Mouse (Mus musculus): Measurements from ENCODE around the gene Fam160a1. TPM values are rescaled to one million over a fixed set of nuclear protein-coding genes. Genes with fewer than 3 reads are reported as not detected.

The Fam160a1 gene
- polyA plus RNA-seq, 1 experiment from 2014 or later, result 0.12 TPM

DNA sequence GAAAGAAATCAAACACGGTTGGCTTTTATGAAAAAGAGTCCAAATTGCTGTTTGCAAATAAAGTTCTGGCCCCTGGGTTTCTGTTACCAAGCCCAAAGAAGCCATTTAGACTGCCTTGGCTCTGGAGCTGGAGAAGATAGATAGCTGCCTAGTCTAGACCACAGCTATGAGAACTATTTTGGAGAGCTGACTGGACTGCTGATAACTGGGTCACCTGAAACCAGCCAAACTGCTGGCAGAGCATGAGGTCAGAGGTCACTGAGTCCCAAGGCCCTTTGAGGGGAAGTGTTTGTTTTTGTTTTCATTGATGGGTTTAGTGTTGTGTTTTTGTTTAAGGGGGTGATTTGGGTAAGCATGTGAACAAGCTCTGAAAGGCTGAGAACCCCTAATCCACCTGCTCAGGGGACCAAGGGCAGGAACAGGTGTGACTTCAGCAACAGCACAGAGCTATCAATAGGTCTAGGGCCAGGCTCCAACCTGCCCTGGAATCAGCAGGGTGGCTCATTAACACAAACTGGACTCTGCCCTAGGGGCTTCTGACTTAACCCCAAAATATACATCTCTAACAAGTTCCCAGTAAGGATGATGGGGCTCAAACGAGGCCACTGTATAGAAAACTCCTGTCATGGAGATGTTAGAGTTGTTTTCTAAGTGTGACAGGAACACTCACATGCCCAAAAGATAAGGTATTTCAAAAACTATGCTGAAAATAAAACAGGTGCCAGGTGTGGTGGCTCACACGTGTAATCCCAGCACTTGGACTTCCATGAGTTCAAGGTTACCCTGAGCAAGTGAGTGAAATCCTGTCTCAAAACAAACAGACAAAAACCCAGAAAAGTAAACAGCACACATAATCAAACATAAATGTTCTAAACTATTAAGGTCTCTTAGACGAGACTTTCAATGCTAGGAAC, 3.7 kb downstream of the Fam160a1 start:
- 76% methylated on average over 4 of the region's 4 CpGs for WGBS
- ATAC-seq (ENCODE audit: low FRiP score, low TSS enrichment) (no peak), DNase-seq (no peak)
- Histone ChIP-seq H3K9me3 (ENCODE audit: control insufficient read depth, low read length) (no peaks in the 10 kb centered on the region), H3K4me3 (replicated peaks; ENCODE audit: low read depth, low read length) (no peak overlapping the region), H3K4me1 (ENCODE audit: control insufficient read depth, insufficient read depth, low read length) (no peaks in the 10 kb centered on the region), H3K9ac (replicated peaks; ENCODE audit: low read length) (no peak overlapping the region), H3K4me2 (ENCODE audit: low read length) (no peak overlapping the region), H3K27me3 (ENCODE audit: control insufficient read depth, insufficient read depth, low read length) (no peaks in the 10 kb centered on the region), H3K27ac (replicated peaks; ENCODE audit: low read depth, low read length) (no peak overlapping the region), H3K36me3 (ENCODE audit: control insufficient read depth, insufficient read depth, low read length) (no peaks in the 10 kb centered on the region)

DNA sequence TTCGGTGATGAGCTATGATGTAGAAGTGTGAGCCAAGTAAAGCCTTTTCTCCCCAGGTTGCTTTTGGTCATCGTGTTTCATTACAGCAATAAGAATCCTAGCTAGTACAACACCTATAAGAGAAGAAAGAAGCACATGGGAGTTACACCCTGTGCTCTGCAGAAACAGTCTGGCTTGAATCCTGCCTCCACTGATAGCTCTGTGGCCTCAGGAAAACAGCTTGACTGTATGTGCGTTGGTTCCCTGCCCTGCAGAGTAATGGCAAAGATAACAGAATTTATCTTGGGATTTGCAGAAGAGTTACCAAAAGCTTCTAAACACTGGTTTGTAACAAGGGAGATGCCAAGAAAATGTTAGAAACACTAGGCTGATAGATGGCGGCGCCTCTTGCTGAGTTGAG, 5.1 kb downstream of the Fam160a1 start:
- WGBS, result 95% methylated on average over 5 of the region's 5 CpGs
- Histone ChIP-seq H3K36me3 (ENCODE audit: control insufficient read depth, insufficient read depth, low read length) (no peaks in the 10 kb centered on the region), H3K4me2 (ENCODE audit: low read length) (no peak overlapping the region), H3K9me3 (ENCODE audit: control insufficient read depth, low read length) (no peaks in the 10 kb centered on the region), H3K4me3 (replicated peaks; ENCODE audit: low read depth, low read length) (no peak overlapping the region), H3K4me1 (ENCODE audit: control insufficient read depth, insufficient read depth, low read length) (no peaks in the 10 kb centered on the region), H3K9ac (replicated peaks; ENCODE audit: low read length) (no peak overlapping the region), H3K27me3 (ENCODE audit: control insufficient read depth, insufficient read depth, low read length) (no peaks in the 10 kb centered on the region), H3K27ac (replicated peaks; ENCODE audit: low read depth, low read length) (no peak overlapping the region)
- ATAC-seq (ENCODE audit: low FRiP score, low TSS enrichment) (no peak), DNase-seq (no peak)

DNA sequence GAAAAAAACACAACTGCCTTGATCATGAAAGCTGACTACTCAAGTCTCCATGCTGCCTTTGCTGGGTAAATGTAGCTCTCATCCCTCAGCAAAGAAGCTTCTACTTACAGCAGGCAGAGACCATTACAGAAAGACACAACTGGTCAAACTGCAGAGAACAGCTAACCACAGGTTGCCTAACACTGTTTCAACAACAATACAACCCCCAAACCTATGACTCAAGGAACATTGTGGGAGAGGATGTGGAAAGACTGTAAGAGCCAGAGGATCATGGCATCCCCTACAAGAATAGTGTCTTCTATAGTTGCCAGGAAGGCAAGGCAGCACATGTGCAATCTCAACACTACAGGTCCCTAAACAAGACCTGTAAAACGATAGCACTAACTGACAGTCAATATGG, 23.9 kb downstream of the Fam160a1 start:
- no peaks in the 10 kb centered on the region for H3K27me3 ChIP-seq (ENCODE audit: control insufficient read depth, insufficient read depth, low read length)
- H3K9me3 ChIP-seq (ENCODE audit: control insufficient read depth, low read length), result no peaks in the 10 kb centered on the region
- H3K27ac ChIP-seq (replicated peaks; ENCODE audit: low read depth, low read length), result no peak overlapping the region
- H3K4me1 ChIP-seq (ENCODE audit: control insufficient read depth, insufficient read depth, low read length), result no peaks in the 10 kb centered on the region
- no peak overlapping the region for H3K9ac ChIP-seq (replicated peaks; ENCODE audit: low read length)
- H3K36me3 ChIP-seq (ENCODE audit: control insufficient read depth, insufficient read depth, low read length), result no peaks in the 10 kb centered on the region
- H3K4me3 ChIP-seq (replicated peaks; ENCODE audit: low read depth, low read length), result no peak overlapping the region
- no peak for DNase-seq
- WGBS, result 59% methylated on average over 1 of the region's 1 CpGs
- no peak overlapping the region for H3K4me2 ChIP-seq (ENCODE audit: low read length)
- ATAC-seq (ENCODE audit: low FRiP score, low TSS enrichment), result no peak

DNA sequence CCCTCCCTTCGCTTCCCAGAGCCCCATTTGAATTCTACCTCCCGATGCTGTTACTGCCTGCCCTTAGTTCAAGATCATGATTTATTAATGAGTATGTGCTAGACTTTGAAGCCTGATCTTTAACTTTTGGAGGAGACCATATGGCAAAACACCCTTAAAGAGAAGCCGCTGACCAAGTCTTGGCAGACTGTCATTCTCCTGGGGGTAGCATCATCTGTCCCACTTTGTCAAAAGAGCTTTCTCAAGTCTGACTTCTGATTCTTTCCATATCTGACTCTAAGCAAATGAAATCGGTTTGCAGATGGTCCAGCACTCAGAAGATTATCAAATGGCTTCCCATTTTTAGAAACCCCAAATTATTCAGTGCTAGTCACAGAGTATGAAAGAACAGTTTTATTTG, 27.3 kb downstream of the Fam160a1 start:
- DNase-seq (no peak), ATAC-seq (ENCODE audit: low FRiP score, low TSS enrichment) (no peak)
- Histone ChIP-seq H3K27me3 (ENCODE audit: control insufficient read depth, insufficient read depth, low read length) (no peaks in the 10 kb centered on the region), H3K4me3 (replicated peaks; ENCODE audit: low read depth, low read length) (no peak overlapping the region), H3K4me1 (ENCODE audit: control insufficient read depth, insufficient read depth, low read length) (no peaks in the 10 kb centered on the region), H3K4me2 (ENCODE audit: low read length) (no peak overlapping the region), H3K27ac (replicated peaks; ENCODE audit: low read depth, low read length) (no peak overlapping the region), H3K36me3 (ENCODE audit: control insufficient read depth, insufficient read depth, low read length) (no peaks in the 10 kb centered on the region), H3K9ac (replicated peaks; ENCODE audit: low read length) (no peak overlapping the region), H3K9me3 (ENCODE audit: control insufficient read depth, low read length) (no peaks in the 10 kb centered on the region)
- WGBS, result 58% methylated on average over 4 of the region's 4 CpGs

DNA sequence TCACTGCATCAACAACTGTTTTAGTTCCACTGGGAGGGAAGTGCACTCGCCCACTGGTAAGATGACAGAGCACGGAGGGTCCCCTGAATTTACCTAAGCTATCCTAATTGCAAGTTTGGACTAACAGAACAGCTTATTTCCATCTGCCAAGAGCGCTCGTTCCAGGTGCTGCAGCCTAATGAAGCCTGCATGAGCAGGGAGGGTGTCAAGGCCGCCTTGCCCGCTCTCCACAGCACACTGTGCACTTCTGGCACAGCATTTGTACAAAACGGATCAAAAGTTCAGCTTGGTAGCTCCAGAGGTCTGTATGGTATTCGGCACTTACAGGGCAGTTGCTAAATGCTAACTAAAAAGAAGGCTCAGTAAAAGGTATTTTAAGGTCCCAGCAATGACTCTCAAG, 30.6 kb downstream of the Fam160a1 start:
- WGBS, result 83% methylated on average over 8 of the region's 8 CpGs
- ATAC-seq (ENCODE audit: low FRiP score, low TSS enrichment) (no peak), DNase-seq (no peak)
- Histone ChIP-seq H3K9me3 (ENCODE audit: control insufficient read depth, low read length) (no peaks in the 10 kb centered on the region), H3K27ac (replicated peaks; ENCODE audit: low read depth, low read length) (no peak overlapping the region), H3K4me1 (ENCODE audit: control insufficient read depth, insufficient read depth, low read length) (no peaks in the 10 kb centered on the region), H3K27me3 (ENCODE audit: control insufficient read depth, insufficient read depth, low read length) (no peaks in the 10 kb centered on the region), H3K36me3 (ENCODE audit: control insufficient read depth, insufficient read depth, low read length) (no peaks in the 10 kb centered on the region), H3K4me3 (replicated peaks; ENCODE audit: low read depth, low read length) (no peak overlapping the region), H3K4me2 (ENCODE audit: low read length) (no peak overlapping the region), H3K9ac (replicated peaks; ENCODE audit: low read length) (no peak overlapping the region)

DNA sequence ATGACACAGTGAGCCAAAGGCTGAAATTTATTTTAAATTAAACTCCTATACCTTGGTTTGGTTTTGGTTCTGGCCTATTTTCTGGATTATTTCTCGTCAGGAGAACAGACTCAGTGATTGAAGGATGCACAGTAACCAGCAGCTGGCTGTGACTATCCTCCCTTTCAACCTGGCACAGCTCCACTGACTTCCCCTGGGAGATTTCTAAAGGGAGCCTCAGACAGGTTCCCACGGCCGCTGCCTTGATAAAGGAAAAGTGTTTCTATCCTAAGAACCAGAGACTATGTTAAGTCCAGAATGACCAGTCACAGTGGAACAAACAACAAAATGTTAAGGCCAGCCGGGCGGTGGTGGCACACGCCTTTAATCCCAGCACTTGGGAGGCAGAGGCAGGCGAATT, 36.2 kb downstream of the Fam160a1 start:
- DNase-seq, result peak; percentile 26
- 71% methylated on average over 7 of the region's 7 CpGs for WGBS

DNA sequence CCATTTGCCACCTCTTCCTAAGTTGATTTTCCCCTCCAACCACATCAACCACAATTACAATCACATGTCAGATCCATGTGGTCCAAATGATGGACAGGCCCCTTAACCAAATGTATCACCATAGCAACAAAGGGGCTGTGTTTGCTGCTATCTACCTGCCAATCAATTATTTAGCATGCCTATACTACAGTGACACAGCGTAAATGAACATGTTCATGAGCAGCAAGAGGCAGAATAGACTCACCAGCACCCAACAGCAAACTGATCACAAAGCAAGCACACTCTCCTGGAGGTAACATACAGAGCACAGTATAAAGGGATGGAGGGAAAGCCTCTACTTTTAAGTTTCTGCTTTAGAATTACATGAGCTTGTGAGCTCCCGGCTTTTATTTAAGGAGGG, 36.8 kb downstream of the Fam160a1 start:
- H3K9me3 ChIP-seq (ENCODE audit: control insufficient read depth, low read length), result no peaks in the 10 kb centered on the region
- WGBS, result 47% methylated on average over 2 of the region's 2 CpGs
- H3K9ac ChIP-seq (replicated peaks; ENCODE audit: low read length), result no peak overlapping the region
- no peak overlapping the region for H3K4me3 ChIP-seq (replicated peaks; ENCODE audit: low read depth, low read length)
- no peaks in the 10 kb centered on the region for H3K36me3 ChIP-seq (ENCODE audit: control insufficient read depth, insufficient read depth, low read length)
- peak; percentile 48 for DNase-seq
- peak; percentile 27; the same call in 1 of the 2 replicates for ATAC-seq (ENCODE audit: low FRiP score, low TSS enrichment)
- no peaks in the 10 kb centered on the region for H3K4me1 ChIP-seq (ENCODE audit: control insufficient read depth, insufficient read depth, low read length)
- H3K27ac ChIP-seq (replicated peaks; ENCODE audit: low read depth, low read length), result no peak overlapping the region
- no peaks in the 10 kb centered on the region for H3K27me3 ChIP-seq (ENCODE audit: control insufficient read depth, insufficient read depth, low read length)
- no peak overlapping the region for H3K4me2 ChIP-seq (ENCODE audit: low read length)

More for the DNA sequence above, 36.2 kb downstream of the Fam160a1 start:
- no peaks in the 10 kb centered on the region for H3K36me3 ChIP-seq (ENCODE audit: control insufficient read depth, insufficient read depth, low read length)
- ATAC-seq (ENCODE audit: low FRiP score, low TSS enrichment), result no peak
- no peak overlapping the region for H3K9ac ChIP-seq (replicated peaks; ENCODE audit: low read length)
- H3K27ac ChIP-seq (replicated peaks; ENCODE audit: low read depth, low read length), result no peak overlapping the region
- no peaks in the 10 kb centered on the region for H3K9me3 ChIP-seq (ENCODE audit: control insufficient read depth, low read length)
- no peak overlapping the region for H3K4me3 ChIP-seq (replicated peaks; ENCODE audit: low read depth, low read length)
- H3K4me2 ChIP-seq (ENCODE audit: low read length), result no peak overlapping the region
- no peaks in the 10 kb centered on the region for H3K27me3 ChIP-seq (ENCODE audit: control insufficient read depth, insufficient read depth, low read length)
- H3K4me1 ChIP-seq (ENCODE audit: control insufficient read depth, insufficient read depth, low read length), result no peaks in the 10 kb centered on the region

DNA sequence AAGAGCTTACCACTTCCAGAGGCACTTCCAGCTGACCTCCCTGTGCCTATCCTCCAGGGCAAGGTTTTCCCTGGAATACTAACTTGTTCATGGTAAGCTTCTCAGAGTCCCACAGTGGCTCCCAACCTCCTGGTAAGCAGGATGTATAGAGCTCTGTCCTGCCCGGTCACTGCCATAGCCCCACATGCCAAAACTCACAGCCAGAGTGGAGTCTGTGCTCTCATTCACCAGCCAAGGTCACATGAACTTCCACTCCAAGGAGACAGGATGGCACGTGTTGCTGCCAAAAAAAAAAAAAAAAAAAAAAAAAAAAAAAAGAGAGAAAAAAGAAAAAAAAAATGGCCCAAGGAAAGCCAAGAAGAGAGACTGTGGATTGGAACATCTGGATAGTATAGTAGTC, 39.2 kb downstream of the Fam160a1 start:
- Histone ChIP-seq H3K4me2 (ENCODE audit: low read length) (no peak overlapping the region), H3K9me3 (ENCODE audit: control insufficient read depth, low read length) (no peaks in the 10 kb centered on the region), H3K4me1 (ENCODE audit: control insufficient read depth, insufficient read depth, low read length) (no peaks in the 10 kb centered on the region), H3K4me3 (replicated peaks; ENCODE audit: low read depth, low read length) (no peak overlapping the region), H3K27me3 (ENCODE audit: control insufficient read depth, insufficient read depth, low read length) (no peaks in the 10 kb centered on the region), H3K9ac (replicated peaks; ENCODE audit: low read length) (no peak overlapping the region), H3K27ac (replicated peaks; ENCODE audit: low read depth, low read length) (no peak overlapping the region), H3K36me3 (ENCODE audit: control insufficient read depth, insufficient read depth, low read length) (no peaks in the 10 kb centered on the region)
- 85% methylated on average over 2 of the region's 2 CpGs for WGBS
- DNase-seq, result no peak
- ATAC-seq (ENCODE audit: low FRiP score, low TSS enrichment), result no peak

DNA sequence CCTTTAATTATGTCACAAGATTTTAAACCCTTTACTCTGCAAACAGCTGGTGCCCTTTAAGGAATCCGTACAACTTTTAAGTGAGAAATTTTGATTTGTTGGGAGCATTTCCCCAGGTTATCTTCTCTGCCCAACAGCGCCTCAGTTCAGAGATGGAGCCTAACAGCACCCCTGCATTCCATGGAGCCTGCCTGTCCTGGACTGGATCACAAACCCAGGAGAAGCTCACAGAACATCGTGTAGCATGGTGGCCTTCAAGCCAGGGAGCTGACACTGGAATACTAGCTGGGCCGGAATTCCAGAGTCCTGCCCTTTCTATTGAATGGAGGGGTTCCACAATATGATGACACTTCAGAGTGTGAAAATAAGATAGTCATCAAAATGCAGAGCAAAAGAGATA, 39.7 kb downstream of the Fam160a1 start:
- Histone ChIP-seq H3K4me1 (ENCODE audit: control insufficient read depth, insufficient read depth, low read length) (no peaks in the 10 kb centered on the region), H3K36me3 (ENCODE audit: control insufficient read depth, insufficient read depth, low read length) (no peaks in the 10 kb centered on the region), H3K4me2 (ENCODE audit: low read length) (no peak overlapping the region), H3K27me3 (ENCODE audit: control insufficient read depth, insufficient read depth, low read length) (no peaks in the 10 kb centered on the region), H3K9ac (replicated peaks; ENCODE audit: low read length) (no peak overlapping the region), H3K9me3 (ENCODE audit: control insufficient read depth, low read length) (no peaks in the 10 kb centered on the region), H3K27ac (replicated peaks; ENCODE audit: low read depth, low read length) (no peak overlapping the region), H3K4me3 (replicated peaks; ENCODE audit: low read depth, low read length) (no peak overlapping the region)
- DNase-seq, result no peak
- WGBS, result 81% methylated on average over 4 of the region's 4 CpGs
- ATAC-seq (ENCODE audit: low FRiP score, low TSS enrichment), result no peak

Measured in midbrain, embryonic 14.5 days (tissue).